Mouse (Mus musculus): Measurements from ENCODE around the gene Rgmb.

The Rgmb gene

GRCm38 (mm10) chr17:15830766-15831644 is at the start of gene Rgmb:
Gene Rgmb (minus strand): TSS chr17:15831039.
- peak; percentile 33 to 39 for DNase-seq

GRCm38 (mm10) chr17:15874765-15875164 is 43.9 kb upstream of the Rgmb start:
- no peak for DNase-seq

GRCm38 (mm10) chr17:15872093-15872492 is 41.3 kb upstream of the Rgmb start:
- no peak for DNase-seq

GRCm38 (mm10) chr17:15865249-15865648 is 34.4 kb upstream of the Rgmb start:
- no peak for DNase-seq

- DNase-seq, result peak; percentile 43 to 56
Observed at GRCm38 (mm10) chr17:15862355-15862754, 31.5 kb upstream of the Rgmb start.

GRCm38 (mm10) chr17:15853121-15853520 is 22.3 kb upstream of the Rgmb start:
- DNase-seq, result no peak

GRCm38 (mm10) chr17:15850544-15850943 is 19.7 kb upstream of the Rgmb start:
- DNase-seq, result no peak

- DNase-seq, result no peak
Observed at GRCm38 (mm10) chr17:15841425-15841824, 10.6 kb upstream of the Rgmb start.

- DNase-seq, result peak in 1 of 2 experiments; percentile 0
Observed at GRCm38 (mm10) chr17:15832398-15832797, 1.6 kb upstream of the Rgmb start.

- peak; percentile 63 to 79 for DNase-seq
Observed at GRCm38 (mm10) chr17:15831810-15832209, 971 bp upstream of the Rgmb start.

- DNase-seq, result peak in 1 of 2 experiments; percentile 28
Observed at GRCm38 (mm10) chr17:15830171-15830765, 571 bp downstream of the Rgmb start.

- DNase-seq, result peak; percentile 31 to 37
Observed at GRCm38 (mm10) chr17:15829198-15830170, 1.4 kb downstream of the Rgmb start.

GRCm38 (mm10) chr17:15828131-15828917 is 2.5 kb downstream of the Rgmb start:
- peak; percentile 50 to 52 for DNase-seq

- peak; percentile 42 to 50 for DNase-seq
Observed at GRCm38 (mm10) chr17:15826928-15827327, 3.9 kb downstream of the Rgmb start.

GRCm38 (mm10) chr17:15826444-15826909 is 4.4 kb downstream of the Rgmb start:
- peak; percentile 99 for DNase-seq

- peak in 1 of 2 experiments; percentile 34 for DNase-seq
Observed at GRCm38 (mm10) chr17:15825481-15826396, 5.1 kb downstream of the Rgmb start.

- no peak for DNase-seq
Observed at GRCm38 (mm10) chr17:15824854-15825253, 6.0 kb downstream of the Rgmb start.

GRCm38 (mm10) chr17:15824337-15824736 is 6.5 kb downstream of the Rgmb start:
- peak; percentile 31 to 55 for DNase-seq

GRCm38 (mm10) chr17:15823838-15824237 is 7.0 kb downstream of the Rgmb start:
- DNase-seq, result peak in 1 of 2 experiments; percentile 51

GRCm38 (mm10) chr17:15823215-15823614 is 7.6 kb downstream of the Rgmb start:
- peak in 1 of 2 experiments; percentile 3 for DNase-seq

GRCm38 (mm10) chr17:15822376-15822775 is 8.5 kb downstream of the Rgmb start:
- no peak for DNase-seq

Measured in cerebellum, postnatal 14 days (tissue).